Mouse (Mus musculus): ENCODE results near the gene Gm28372.

Gm28372 gene

GRCm38 (mm10) chr2:130450434-130450796 lies 45.4 kb downstream of the Gm28372 start:
- DNase-seq (ENCODE audit: low read depth, low spot score): no peak

- no peak for DNase-seq (ENCODE audit: low read depth, low spot score)
Observed at GRCm38 (mm10) chr2:130451086-130451726, 46.2 kb downstream of the Gm28372 start.

GRCm38 (mm10) chr2:130451727-130452090 lies 46.7 kb downstream of the Gm28372 start:
- no peak for DNase-seq (ENCODE audit: low read depth, low spot score)

- DNase-seq (ENCODE audit: low read depth, low spot score): no peak
Observed at GRCm38 (mm10) chr2:130452266-130452665, 47.2 kb downstream of the Gm28372 start.

- no peak for DNase-seq (ENCODE audit: low read depth, low spot score)
Observed at GRCm38 (mm10) chr2:130453421-130453820, 48.4 kb downstream of the Gm28372 start.

GRCm38 (mm10) chr2:130454748-130455370 lies 49.8 kb downstream of the Gm28372 start:
- no peak for DNase-seq (ENCODE audit: low read depth, low spot score)

Data from A20 (cell line).